Mouse (Mus musculus) gastrocnemius, postnatal 25 days (tissue): ENCODE results near the gene S1pr5. TPM values are rescaled to one million over a fixed set of nuclear protein-coding genes. Genes with fewer than 3 reads are reported as not detected.
"Not testable (repeated sequence)": the region's sequence is repeated elsewhere in the genome, so short reads cannot be mapped to it uniquely, and the experiment has no call there.

Source experiments
- DNase-seq: peaks from one replicate; pipeline ENCODE4 v3.0.0; 2022
- long read RNA-seq, 2 experiments: library from polyadenylated mRNA; stranded (forward); transcript quantifications; one replicate each; pipeline ENCODE4 v2.0.0; 2021
- total RNA-seq, 2 experiments: library from RNA; stranded (reverse); gene quantifications; 1 replicate in 1 of 2; 2 replicates in 1 of 2; pipeline ENCODE4 v1.2.3; 2021

S1pr5 gene
- under 1 TPM; 0.13 to 0.16 TPM for total RNA-seq
- long read RNA-seq, experiment 1, result 0 reads
- long read RNA-seq, experiment 2, result 0 reads

DNA sequence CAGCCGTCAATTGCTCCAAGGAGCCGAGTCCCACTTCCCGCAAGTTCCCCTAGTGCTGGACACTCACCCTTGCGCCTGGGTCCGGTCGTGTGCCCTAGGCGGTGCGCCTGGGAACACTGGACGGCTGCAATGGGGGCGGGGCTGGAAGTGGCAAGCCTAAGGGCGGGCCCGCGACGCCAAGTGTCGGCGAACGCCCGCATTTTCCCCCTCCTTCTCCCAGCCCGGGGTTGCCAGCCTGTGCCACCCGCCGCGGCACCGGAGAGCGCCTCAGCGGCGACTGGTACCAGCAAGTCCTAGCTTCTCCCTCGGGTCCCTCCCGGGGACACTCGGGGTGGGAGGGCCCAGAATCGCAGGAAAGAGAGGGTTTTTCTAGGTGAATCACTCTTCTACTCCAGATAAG lies at the start of gene S1pr5:
S1pr5 (minus strand) TSS at position 118 of the 400 bp plus-strand sequence.
- peak; percentile 48 for DNase-seq

- no peak for DNase-seq
Observed at GRCm38 (mm10) chr9:21292271-21292670, 44.0 kb upstream of the S1pr5 start.

DNA sequence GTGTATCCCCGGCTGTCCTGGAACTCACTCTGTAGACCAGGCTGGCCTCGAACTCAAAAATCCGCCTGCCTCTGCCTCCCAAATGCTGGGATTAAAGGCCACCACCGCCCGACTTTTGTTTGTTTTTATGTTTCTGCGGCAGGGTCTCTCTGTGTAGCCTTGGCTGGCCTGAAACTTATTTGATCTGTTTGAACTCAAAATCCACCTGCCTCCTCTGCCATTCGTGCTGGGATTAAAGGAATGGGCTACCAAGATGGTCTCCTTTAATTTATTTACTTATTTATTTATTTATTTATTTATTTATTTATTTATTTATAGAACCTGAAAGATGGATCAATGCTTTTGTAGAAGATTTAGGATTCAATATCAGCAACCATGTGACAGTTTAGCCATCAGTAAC lies 43.6 kb upstream of the S1pr5 start:
- DNase-seq, result not testable (repeated sequence)

DNA sequence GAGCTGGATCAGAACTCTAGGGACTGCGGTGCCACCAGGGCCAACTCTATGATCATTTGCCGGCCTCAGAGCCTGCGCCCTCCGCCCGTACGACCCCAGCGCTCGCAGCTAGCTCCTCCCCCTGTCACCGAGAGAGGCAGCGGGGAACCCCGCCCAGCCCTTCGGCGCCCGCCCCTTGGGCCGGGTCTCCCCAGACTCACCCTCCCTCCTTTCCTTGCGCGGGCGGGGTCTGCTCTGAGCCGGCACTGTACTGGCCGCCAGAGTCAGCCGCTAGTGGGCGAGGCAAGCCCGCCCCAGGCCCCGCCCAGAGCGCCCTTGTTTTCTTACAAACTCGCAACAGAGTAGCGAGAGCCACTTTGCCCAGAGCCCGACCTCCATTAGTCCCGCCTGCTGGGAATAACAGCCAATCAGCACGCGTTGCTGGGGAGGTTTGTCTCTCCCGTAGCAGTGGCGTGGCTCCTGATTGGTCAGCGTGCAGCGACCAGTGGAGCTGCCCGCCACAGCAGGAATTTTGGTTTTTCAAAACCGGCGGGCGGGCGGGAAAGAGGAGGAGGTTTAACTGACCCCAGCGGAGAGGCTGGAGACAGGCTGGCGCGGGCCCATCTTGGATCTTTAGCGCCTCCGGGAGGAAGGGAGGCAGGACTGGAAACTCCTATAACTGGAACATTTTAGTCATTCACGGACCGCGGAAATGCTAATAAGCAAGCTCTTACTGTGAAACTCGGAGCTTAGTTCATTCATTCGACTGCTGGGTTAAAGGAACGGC lies 43.0 kb upstream of the S1pr5 start, which contains the start of gene Cdkn2d:
Cdkn2d (minus strand) TSS at position 386 of the 766 bp plus-strand sequence.
- DNase-seq, result peak; percentile 100

DNA sequence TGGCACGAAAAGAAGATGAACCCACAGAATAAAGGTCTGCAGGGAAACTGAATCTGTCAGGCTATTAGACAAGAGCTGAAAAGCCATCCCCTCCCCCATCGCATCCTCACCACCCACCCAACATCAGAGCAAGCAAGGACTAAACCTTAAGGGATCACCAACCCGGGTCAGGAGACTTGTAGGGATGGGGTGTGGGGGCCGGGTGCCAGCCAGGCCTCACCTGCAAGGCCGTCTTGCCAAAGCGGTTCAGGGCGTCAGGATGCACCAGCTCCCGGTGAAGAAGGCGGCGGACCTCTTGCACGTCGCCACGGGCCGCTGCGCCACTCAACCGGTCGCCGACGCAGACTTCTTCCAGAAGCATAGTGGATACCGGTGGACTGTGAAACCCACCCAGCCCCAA lies 42.3 kb upstream of the S1pr5 start:
- no peak for DNase-seq

GRCm38 (mm10) chr9:21289337-21289671 lies 41.1 kb upstream of the S1pr5 start:
- no peak for DNase-seq

GRCm38 (mm10) chr9:21288404-21289336 lies 40.4 kb upstream of the S1pr5 start:
- no peak for DNase-seq

GRCm38 (mm10) chr9:21287571-21288402 lies 39.5 kb upstream of the S1pr5 start, which contains the start of gene Kri1:
TSS of gene Kri1 (minus strand) at chr9:21287969.
- peak; percentile 98 for DNase-seq

GRCm38 (mm10) chr9:21286753-21287152 lies 38.5 kb upstream of the S1pr5 start:
- no peak for DNase-seq

- no peak for DNase-seq
Observed at GRCm38 (mm10) chr9:21283994-21284393, 35.8 kb upstream of the S1pr5 start.

GRCm38 (mm10) chr9:21283591-21283990 lies 35.3 kb upstream of the S1pr5 start:
- DNase-seq, result no peak

GRCm38 (mm10) chr9:21277776-21278175 lies 29.5 kb upstream of the S1pr5 start:
- DNase-seq, result no peak

DNA sequence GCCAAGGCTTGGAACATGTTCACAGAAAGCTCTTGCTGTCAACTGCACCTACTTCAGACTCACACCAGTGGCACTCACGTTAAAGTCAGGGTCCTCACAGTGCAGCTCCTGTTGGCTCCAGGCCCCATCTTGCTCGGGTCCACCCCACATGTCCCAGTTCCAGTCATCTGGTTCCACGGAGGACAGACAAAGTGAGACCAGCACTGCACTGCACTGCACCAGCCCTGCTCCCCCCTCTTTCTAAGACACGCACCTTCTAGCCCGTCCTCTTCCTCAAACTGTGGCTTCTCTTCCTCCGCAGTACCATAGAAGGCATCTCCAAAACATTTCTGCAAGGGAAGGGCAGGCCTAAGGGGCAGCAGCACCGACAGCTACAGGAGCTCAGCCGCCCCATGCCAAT lies 28.1 kb upstream of the S1pr5 start:
- no peak for DNase-seq

DNA sequence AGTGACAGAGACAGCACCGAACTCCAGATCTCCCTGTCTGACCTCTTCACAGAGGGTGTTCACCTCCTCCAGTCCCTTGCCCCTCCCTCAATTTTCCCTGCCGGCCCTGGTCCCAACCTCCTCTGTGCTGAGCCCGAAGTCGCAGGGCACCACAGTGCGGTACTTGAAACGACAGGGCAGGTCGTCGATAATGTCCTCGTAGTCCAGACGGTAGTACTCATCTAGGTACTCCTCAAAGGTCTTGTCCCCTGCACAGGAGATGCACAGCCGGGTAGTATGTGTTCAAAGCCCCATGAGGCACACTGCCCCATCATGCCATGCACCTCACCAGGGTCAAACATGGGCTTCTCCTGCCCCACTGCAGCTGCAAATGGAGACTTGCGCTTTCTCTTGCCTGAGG lies 27.5 kb upstream of the S1pr5 start:
- no peak for DNase-seq

DNA sequence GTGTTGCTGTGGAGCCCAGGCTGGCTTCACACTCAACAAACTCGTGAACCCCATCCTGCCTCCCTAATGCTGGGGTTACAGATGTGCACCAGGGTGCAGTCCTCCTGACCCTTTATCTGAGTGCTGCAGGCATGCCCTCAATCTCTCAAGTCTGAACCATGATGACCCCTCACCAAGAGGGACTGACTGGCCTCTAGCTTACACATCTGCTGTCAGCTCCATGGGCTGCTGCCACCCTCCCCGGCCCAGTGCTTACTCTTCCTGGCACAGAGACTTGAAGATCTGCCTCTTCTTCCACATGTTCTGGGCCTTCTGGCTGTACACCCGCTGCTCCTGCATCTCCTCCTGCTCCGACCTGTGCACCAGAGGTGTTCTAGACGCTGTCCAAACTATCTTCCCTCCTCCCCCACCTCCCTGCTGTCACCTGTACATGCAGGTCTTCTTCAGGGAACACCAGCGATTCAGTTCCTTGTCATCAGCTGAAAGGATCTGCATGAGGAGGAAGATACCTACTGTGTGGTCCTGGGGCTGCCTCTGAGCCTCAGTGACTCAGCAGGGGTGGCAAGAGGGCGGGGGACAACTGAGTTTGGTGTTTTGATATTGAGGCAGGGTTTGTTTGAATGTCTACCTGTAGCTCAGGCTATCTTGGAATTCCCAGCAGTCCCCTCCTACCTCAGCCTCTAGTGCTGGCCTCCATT lies 26.9 kb upstream of the S1pr5 start:
- DNase-seq, result no peak

- no peak for DNase-seq
Observed at GRCm38 (mm10) chr9:21274336-21274735, 26.1 kb upstream of the S1pr5 start.

GRCm38 (mm10) chr9:21273520-21274228 lies 25.4 kb upstream of the S1pr5 start:
- DNase-seq, result no peak

GRCm38 (mm10) chr9:21273094-21273493 lies 24.9 kb upstream of the S1pr5 start:
- DNase-seq, result no peak

DNA sequence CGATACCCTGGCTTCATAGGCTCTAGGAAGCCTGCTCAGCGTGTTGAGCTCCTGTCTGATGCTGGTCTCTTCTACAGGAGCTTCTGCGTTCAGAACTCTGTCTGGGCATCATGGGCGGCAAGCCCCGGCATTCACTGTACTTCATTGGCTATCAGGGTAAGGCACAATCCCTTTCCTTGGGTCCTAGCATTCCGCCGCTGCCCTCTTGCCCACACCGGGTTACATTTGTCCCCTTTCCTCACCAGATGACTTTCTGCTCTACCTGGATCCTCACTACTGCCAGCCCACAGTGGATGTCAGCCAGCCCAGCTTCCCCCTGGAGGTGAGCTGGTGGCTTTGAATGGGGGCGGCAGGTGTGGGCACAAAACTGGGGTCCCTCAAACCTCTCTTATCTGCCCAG lies 24.1 kb upstream of the S1pr5 start:
- DNase-seq, result no peak

- not testable (repeated sequence) for DNase-seq
Observed at GRCm38 (mm10) chr9:21269590-21269989, 21.3 kb upstream of the S1pr5 start.

DNA sequence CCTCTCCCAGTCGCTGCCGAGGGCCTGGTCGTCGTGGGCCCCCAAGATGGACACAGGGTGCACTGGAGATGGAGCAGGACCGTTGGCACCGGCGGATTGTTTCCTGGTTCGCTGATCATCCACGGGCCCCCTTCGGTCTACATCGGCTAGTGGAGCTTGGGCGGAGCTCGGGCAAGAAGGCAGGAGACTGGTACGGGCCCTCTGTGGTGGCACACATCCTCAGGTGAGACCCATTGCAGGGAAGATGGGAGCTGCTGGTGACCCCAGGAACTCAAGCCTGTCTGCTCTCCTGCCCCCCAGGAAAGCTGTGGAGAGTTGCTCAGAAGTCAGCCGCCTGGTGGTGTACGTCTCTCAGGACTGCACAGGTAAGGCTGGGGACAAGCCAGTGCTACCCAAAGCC lies 20.1 kb upstream of the S1pr5 start:
- DNase-seq, result no peak
